Mouse (Mus musculus) embryo, embryonic 9.5 days (tissue): ENCODE measurements around the gene Psmd2.
A peak's percentile ranks its signal among the peaks of the same experiment; 100 is the strongest.

Experiments used
- DNase-seq: peaks from one replicate; pipeline ENCODE4 v3.0.0-alpha.2; 2017; ENCODE audit errors: extremely low spot score

Psmd2 gene

DNA sequence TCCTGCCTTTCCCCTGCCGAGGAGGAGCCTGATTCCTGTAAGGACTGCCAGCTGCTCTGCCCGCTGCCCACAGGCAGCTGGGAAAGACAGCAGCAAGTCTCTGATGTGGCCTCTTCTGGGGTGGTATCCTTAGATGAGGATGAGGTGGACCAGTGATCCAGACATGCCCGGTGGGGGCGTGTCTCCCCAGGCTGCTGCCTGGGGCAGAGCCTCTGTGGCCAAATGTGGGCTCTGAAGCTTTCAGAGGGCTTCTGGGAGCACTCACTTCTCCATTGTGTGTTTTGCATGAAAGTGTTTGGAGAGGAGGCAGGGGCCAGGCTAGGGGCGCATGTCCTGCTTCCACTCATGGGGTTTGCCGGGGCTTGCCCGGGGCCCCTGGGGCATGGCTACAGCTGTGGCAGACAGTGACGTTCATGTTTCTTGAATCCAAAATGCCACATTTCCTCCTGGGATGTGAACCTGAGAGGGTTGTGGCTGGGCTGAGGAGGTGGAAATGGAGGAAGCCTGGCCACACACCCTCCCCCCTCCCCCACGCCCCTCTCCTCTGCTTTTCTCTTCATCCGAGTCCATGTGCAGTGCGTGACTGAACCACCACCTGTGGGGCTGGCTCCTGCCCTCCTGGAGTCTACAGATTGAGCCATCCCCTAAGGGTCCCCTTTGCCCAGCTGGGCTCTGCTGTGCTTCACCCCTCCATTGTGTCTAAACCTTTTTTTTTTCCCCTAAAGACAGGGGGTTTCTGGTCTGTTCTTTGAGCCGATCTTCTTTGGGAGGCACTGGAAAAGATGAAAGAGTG is 50.5 kb downstream of the Psmd2 start:
- peak; percentile 32 for DNase-seq

DNA sequence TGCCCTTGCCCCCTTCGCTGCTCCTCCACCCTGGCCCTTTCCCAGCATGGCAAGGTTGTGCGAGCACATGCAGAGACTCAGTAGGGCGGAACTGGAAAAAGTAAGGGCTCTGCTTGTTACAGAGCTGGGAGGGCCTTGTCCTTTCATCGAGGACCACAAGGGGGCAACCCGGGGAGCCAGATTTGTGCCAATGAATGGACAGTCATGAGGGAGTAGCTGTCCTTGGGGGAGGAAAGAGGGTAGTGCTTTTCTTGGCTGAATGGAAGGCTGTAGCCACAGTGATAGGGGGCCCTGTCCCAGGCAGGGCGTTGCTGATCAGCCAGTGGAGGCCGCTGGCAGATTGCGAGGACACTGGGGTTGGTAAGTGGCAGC is 51.1 kb downstream of the Psmd2 start:
- peak; percentile 82 for DNase-seq

DNA sequence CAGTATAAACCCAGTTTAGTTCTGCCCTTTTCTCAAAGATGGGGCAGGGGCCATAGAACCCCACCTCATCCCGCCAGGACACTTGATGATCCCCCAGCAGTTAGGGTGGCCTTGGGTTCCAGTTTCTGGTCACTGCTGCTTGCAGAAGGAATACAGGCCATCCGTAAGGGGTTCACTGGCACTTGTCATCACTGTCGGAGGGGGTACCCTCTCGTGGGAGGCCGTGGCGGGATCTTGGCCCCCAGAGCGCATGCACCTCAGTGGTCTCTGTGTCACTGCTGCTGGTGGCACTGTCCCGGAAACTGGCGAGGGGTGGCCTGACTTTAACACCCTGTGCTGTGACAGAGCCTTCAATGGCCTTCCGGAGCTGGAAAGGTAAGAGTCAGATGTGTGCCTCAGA is 51.6 kb downstream of the Psmd2 start:
- DNase-seq: no peak

DNA sequence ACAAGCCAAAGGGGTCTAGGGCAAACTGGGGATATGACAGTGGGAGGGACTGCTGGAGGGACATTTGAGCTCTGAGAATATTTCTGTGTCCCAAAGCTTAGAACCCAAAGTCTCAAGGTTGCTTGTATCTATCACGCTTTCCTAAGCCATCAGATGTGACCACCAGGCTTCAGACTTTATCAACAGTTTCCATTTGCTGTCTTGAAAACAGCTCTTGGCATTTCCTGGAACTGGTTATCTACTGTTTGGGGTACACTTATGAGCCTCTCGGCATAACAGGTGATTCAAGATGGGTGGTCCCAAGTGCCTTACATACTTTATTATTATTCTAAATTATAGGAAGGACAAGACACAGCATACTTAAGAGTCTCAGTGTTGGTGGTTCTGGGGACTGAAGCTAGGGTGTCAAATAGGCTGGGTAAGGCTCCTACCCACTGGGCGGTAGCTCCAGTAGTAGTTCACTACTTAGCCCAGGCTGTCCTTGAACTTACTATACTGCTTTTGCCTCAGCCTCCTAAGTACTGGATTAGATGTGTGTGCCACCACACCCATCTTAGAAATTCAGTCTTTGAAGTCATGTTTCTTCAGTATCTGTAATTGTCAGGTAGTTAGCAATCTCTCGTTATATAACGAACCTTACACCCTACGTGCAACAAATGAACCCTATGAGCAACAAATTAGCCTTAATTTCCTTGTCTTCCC is 52.4 kb downstream of the Psmd2 start:
- no peak for DNase-seq

DNA sequence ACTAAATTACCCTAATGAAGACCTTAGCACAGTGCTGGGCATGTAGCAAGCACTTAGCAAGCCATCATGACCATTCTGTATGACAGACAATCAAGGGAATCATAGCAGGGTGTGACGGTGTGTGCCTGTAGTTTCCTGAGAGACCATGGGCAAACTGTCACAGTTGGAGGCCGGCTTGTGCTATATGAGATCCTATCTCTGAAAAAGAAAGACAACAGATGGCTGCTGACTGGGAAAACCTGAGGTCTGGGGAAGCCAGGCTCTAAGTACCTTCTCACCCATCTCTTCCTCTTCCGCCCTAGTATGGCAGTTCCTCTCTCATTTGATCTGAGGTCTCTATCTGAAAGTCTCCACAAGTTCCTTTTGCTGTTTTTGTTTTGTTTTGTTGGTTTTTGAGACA is 54.3 kb downstream of the Psmd2 start:
- DNase-seq: no peak

DNA sequence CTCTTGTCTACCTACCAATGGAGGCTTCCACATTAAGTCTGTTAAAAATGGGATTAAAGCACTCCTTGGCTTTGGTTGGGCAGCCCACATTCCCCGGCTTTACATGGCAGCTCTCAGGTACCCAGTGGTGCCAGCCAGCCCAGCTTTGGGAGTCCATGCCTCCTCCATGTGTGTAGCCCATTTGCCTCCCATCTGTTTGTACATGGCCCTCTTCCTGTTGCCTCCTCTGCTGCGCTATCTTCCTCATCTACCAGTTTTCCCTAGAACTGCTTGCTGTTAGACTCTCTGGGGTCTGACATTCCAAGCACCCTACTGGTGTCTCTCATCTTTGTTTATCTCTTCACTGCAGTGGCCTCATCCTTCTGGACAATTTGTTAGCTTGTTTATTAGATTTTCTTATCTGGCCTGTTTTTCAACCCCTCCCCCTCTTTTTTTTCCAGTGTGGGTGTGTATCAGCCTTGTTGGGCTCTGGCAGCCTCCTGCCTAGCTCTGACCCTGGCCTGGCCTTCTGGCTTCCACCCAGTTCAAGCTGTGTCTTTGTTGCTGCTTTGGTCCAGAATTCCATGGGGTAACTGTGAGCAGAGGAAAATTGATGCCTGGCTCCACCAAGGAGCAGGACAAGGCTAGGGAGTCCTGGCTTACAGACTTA is 55.1 kb downstream of the Psmd2 start:
- DNase-seq: no peak

DNA sequence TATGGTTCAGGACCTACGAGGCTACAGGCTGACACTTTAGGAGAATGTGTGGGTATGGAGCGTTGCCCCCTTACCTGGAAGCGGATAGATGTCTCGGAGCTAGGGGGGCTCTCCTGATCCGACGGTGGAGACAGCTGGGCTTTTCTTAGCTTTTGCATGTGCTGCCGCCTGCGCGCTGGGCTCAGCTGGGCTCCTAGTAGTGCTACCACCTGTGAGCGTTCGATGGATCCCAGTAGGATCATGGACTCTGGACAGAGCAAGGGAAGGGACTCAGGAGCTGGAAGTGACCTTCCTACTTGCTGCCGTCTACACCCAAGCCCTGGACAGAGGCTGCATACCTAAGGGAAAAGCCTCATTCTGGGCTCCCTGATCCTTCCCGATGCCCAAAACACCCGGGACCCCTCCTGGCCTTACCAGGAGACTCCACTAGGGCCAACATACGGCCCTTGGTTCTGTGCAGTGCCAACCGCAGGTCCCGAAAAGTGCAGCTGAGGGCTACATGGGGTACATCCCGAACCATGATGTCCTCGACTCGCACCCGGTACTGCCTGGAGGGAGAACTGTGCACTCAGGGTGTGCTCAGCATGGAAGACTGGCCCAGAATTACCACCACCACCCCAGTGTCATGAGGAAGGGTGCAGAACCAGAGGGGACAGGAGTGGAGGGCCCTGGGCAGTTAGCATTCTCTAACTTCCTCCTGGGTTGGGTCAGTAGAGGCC is 56.9 kb downstream of the Psmd2 start:
- no peak for DNase-seq

DNA sequence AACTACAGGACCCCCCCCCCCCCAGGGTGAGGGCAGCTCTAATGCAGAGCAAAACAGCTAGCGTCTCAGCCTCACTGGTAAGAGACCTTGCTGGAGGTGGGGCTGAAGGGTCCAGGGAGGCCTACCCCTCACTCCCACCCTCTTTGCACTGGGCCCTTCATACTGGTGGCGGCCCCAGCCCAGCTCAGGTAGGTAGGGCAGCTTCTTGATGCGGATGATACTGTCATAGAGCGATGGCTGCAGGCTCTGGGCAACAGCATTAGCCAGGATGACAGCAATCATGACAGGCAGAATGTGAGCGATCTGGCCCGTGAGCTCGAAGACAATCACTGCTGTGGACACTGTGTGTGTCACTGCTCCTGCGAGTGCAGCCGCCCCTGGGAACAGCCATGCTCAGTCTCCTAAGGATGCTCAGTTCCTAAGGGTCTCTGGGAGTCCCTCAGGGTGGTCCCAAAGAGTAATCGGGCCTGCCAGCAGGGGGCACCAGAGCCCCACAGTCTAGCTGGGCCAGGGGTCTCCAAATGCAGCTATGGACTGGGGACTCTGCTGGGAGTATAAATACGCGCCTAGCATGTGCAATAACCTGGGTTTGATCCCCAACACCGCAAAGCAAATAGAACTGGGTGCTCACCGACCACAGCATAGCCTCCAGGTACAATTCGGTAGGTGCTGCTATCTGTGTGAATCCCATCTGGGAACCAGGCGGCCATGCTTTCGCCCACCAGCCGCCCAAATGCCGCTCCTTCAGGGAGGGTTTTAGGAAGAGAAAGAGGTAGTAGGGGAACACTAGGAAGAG is 57.7 kb downstream of the Psmd2 start:
- peak; percentile 79 for DNase-seq

DNA sequence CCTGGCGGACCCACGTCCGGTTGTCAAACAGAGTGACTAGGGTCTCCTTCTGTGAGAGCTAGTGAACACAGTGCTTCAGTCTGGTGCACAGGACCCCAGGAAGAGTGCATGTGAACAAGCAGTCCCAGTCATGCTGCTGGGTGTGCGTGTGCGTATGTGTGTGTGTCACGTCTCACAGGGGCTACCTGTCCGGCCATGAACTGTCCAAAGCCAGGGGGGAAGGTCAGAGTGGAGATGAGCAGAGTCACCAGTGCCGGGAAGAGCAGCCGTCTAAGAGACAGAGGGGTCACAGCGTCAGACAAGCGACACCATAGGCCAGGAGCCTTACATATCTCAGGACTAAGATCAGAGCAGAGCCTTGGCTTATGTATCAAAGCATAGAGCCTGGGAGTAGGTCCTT is 58.9 kb downstream of the Psmd2 start:
- no peak for DNase-seq

DNA sequence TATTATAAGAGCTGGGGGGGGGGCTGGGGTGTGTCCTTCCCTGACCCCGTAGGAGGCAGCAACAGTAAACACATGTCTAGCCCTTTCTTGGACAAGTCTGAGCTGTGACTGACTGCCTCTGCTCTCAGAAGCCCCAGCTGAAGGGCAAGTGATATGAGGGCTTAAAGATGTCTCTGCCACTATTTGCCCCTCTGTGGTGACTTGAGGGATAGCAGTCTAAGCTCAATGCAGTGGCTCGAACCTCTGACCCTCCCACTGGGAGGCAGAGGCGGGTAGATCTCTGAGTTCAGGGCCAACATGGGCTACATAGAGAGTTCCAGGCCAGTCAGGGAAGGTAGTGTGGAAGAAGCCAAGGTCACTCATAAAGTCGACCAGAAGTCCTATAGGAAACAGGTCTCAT is 59.4 kb downstream of the Psmd2 start:
- no peak for DNase-seq

DNA sequence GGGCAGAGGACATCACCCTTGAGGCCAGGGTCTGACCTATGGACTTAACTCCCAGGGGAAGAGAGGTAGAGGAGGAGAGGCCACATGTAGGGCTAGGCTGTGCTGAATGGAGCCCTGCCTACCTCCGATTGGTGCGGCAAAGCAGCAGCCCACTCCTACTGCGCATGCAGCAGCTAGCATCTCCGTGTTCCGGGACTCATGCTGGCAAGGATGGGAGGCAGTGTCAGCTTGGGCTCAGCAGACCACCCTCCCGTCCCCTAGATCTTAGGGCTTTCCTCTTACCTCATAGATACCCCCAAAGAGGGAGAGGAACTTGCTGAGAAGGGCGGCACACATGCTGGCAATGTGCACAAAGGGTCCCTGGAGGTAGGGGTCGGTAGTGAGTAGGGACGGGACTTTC is 60.7 kb downstream of the Psmd2 start:
- no peak for DNase-seq

DNA sequence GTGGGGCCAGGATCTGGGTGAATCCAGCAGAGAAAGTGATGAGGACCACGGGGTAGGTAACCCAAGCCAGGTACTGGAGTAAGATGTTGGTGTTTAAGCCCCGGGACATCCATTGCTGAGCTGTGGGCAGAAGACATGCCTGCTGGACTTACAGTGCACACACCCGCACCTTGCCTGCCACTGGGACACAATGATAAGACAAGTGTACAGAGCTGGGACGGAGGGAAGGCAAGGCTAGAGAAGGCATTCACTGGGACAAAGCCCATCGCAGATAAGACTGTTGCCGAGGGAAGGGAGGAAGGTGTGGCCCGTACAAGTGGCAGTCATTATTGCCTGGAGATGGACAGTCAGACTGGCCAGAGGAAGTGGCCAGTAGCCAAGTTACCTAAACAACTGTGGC is 61.4 kb downstream of the Psmd2 start:
- DNase-seq: no peak
